Mouse (Mus musculus) heart, adult 2 months (tissue): ENCODE results near the gene Phc3.

ENCODE experiments used
- CTCF ChIP-seq: fragments of 200-600 bp; IDR thresholded peaks from 2 replicates; pipeline ENCODE4 v1.8.1; 2022; ENCODE audit warnings: antibody characterized with exemption, mild to moderate bottlenecking, moderate library complexity
- POLR2A ChIP-seq: fragments of 200-500 bp; IDR thresholded peaks from 2 replicates; pipeline ENCODE4 v1.6.1; 2011; ENCODE audit warnings: mild to moderate bottlenecking, low read depth, low read length, control low read depth; ENCODE audit not compliant: insufficient read depth

- TF ChIP-seq POLR2A (no peak), CTCF (no peak)
These were observed 45.2 kb upstream of the Phc3 start for GRCm38 (mm10) chr3:31014374-31014773.
